Mouse (Mus musculus) lung, adult 2 months (tissue): ENCODE results near the gene Gm20489.

Source experiments
- CTCF ChIP-seq: fragments of 200-500 bp; IDR thresholded peaks from 2 replicates; pipeline ENCODE4 v1.5.1; 2011; ENCODE audit warnings: mild to moderate bottlenecking, low read length, control low read depth; ENCODE audit not compliant: insufficient read depth
- POLR2A ChIP-seq: fragments of 200-500 bp; IDR thresholded peaks from 2 replicates; pipeline ENCODE4 v1.6.1; 2011; ENCODE audit warnings: low read depth, mild to moderate bottlenecking, control low read depth, low read length, borderline replicate concordance; ENCODE audit errors: extremely low read depth

DNA sequence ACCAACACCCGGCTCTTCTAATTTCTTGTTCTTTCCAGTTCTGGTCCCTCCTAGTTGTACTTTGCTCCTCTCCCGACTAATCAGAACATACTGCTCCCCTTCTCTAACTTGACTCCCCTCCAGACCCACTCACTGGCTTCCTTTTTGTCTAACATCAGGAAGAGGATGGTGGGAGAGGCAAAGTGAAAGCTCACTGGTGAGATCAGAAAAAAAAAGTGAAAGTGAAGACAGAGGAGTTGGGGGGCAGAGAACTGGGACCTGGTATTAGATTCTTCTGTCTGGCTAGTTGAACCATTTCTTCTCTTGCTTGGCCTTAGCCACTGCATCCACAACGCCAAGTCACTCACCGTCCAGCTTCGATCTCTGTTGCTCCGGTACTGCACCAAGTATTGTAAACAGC, 2.2 kb downstream of the Gm20489 start:
- TF ChIP-seq POLR2A (no peak), CTCF (no peak)
